Mouse (Mus musculus): ENCODE measurements around the gene Dguok. TPM values are rescaled to one million over a fixed set of nuclear protein-coding genes. Genes with fewer than 3 reads are reported as not detected.
A peak's percentile ranks its signal among the peaks of the same experiment; 100 is the strongest.

Dguok gene
- polyA plus RNA-seq, 1 experiment from 2014 or later, result 74.4 TPM

- H3K4me3 ChIP-seq (replicated peaks), result no peak overlapping the region
- H3K9me3 ChIP-seq (replicated peaks), result no peaks in the 10 kb centered on the region
- peak overlapping the region; percentile 41; the same call in 1 of the 2 replicates for H3K4me2 ChIP-seq
- WGBS, result 79% methylated on average over 9 of the region's 9 CpGs
- ATAC-seq (ENCODE audit: low FRiP score), result no peak
- H3K9ac ChIP-seq (replicated peaks), result no peak overlapping the region
- H3K36me3 ChIP-seq, result 0 out of 2 replicates have a peak, but pooled peaks cover 8% of the 10 kb centered on the region
- H3K4me1 ChIP-seq, result peaks cover 84% of the 10 kb centered on the region
- H3K27ac ChIP-seq (replicated peaks), result 0 out of 2 replicates have a peak overlapping the region, but pooled peaks have one; percentile 10
- H3K27me3 ChIP-seq (replicated peaks), result no peaks in the 10 kb centered on the region
Measured at GRCm38 (mm10) chr6:83450451-83451303, 56.1 kb downstream of the Dguok start.

- Histone ChIP-seq H3K4me2 (no peak overlapping the region), H3K9me3 (replicated peaks) (no peaks in the 10 kb centered on the region), H3K27ac (replicated peaks) (no peak overlapping the region), H3K4me3 (replicated peaks) (no peak overlapping the region), H3K9ac (replicated peaks) (no peak overlapping the region), H3K4me1 (peaks cover 82% of the 10 kb centered on the region), H3K27me3 (replicated peaks) (no peaks in the 10 kb centered on the region), H3K36me3 (0 out of 2 replicates have a peak, but pooled peaks cover 8% of the 10 kb centered on the region)
- WGBS, result 59% methylated on average over 3 of the region's 3 CpGs
- no peak for ATAC-seq (ENCODE audit: low FRiP score)
Measured at GRCm38 (mm10) chr6:83449440-83449839, 57.3 kb downstream of the Dguok start.

DNA sequence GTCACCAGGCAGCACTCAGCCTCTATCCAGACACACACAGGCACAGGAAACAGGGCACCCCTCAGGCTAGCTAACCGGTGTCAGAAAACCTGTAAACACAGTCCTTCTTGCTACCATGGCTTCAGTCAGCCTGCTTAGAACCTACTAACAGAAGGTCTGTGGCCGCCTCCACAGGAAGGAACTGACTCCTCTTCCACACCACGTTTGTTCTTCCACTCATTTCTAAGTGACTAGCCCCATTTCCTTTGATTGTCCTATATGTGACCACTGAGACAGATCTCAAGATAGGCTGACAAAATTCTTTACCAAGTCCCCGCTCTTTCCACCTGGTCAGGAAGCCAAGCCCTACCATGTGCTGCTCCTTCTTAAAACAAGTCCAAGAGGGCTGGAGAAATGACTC is 57.9 kb downstream of the Dguok start:
- no peaks in the 10 kb centered on the region for H3K9me3 ChIP-seq (replicated peaks)
- ATAC-seq (ENCODE audit: low FRiP score), result no peak
- 0 out of 2 replicates have a peak, but pooled peaks cover 8% of the 10 kb centered on the region for H3K36me3 ChIP-seq
- H3K4me2 ChIP-seq, result no peak overlapping the region
- no peak overlapping the region for H3K9ac ChIP-seq (replicated peaks)
- no peak overlapping the region for H3K4me3 ChIP-seq (replicated peaks)
- no peak overlapping the region for H3K27ac ChIP-seq (replicated peaks)
- H3K27me3 ChIP-seq (replicated peaks), result no peaks in the 10 kb centered on the region
- WGBS, result 86% methylated on average over 4 of the region's 4 CpGs
- H3K4me1 ChIP-seq, result peaks cover 82% of the 10 kb centered on the region

GRCm38 (mm10) chr6:83447031-83447430 is 59.7 kb downstream of the Dguok start:
- ATAC-seq (ENCODE audit: low FRiP score), result no peak
- Histone ChIP-seq H3K36me3 (0 out of 2 replicates have a peak, but pooled peaks cover 8% of the 10 kb centered on the region), H3K9me3 (replicated peaks) (no peaks in the 10 kb centered on the region), H3K4me1 (peaks cover 84% of the 10 kb centered on the region), H3K9ac (replicated peaks) (no peak overlapping the region), H3K27ac (replicated peaks) (no peak overlapping the region), H3K4me3 (replicated peaks) (no peak overlapping the region), H3K27me3 (replicated peaks) (no peaks in the 10 kb centered on the region), H3K4me2 (no peak overlapping the region)
- 79% methylated on average over 7 of the region's 7 CpGs for whole genome bisulfite sequencing

DNA sequence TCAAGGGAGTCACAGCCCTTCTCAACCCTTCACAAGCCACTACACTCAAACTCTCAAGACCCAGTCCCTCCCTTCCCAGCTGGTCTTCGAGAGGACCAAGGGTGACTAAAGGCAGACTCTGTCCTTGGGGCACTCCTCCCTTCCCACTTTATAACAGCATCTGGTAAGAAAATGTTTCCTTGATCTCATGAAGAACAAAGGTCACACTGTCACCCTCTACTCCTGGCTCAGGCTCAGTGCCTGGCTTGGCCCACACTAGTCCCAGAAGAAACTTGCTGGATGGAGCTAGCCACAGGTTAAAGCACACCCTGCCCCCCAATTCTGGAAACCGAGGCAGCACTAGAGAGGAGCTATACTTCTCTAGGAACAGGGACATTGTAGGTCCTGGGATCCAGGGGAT is 61.0 kb downstream of the Dguok start:
- H3K27ac ChIP-seq (replicated peaks), result no peak overlapping the region

GRCm38 (mm10) chr6:83443441-83444340 is 63.1 kb downstream of the Dguok start:
- Histone ChIP-seq H3K9me3 (replicated peaks) (no peaks in the 10 kb centered on the region), H3K36me3 (0 out of 2 replicates have a peak, but pooled peaks cover 8% of the 10 kb centered on the region), H3K4me2 (peak overlapping the region; percentile 70), H3K4me3 (replicated peaks) (no peak overlapping the region), H3K9ac (replicated peaks) (0 out of 2 replicates have a peak overlapping the region, but pooled peaks have one; percentile 11), H3K27ac (replicated peaks) (peak overlapping the region; percentile 98), H3K4me1 (peaks cover 79% of the 10 kb centered on the region), H3K27me3 (replicated peaks) (no peaks in the 10 kb centered on the region)
- peak; percentile 3; the same call in 1 of the 2 replicates for ATAC-seq (ENCODE audit: low FRiP score)
- WGBS, result 6% methylated on average over 13 of the region's 13 CpGs

More for the DNA sequence above, 61.0 kb downstream of the Dguok start:
- Histone ChIP-seq H3K27me3 (replicated peaks) (no peaks in the 10 kb centered on the region), H3K4me3 (replicated peaks) (no peak overlapping the region), H3K4me1 (peaks cover 76% of the 10 kb centered on the region), H3K9me3 (replicated peaks) (no peaks in the 10 kb centered on the region), H3K9ac (replicated peaks) (no peak overlapping the region), H3K4me2 (no peak overlapping the region), H3K36me3 (0 out of 2 replicates have a peak, but pooled peaks cover 8% of the 10 kb centered on the region)
- WGBS, result 92% methylated on average over 2 of the region's 2 CpGs
- ATAC-seq (ENCODE audit: low FRiP score), result no peak

DNA sequence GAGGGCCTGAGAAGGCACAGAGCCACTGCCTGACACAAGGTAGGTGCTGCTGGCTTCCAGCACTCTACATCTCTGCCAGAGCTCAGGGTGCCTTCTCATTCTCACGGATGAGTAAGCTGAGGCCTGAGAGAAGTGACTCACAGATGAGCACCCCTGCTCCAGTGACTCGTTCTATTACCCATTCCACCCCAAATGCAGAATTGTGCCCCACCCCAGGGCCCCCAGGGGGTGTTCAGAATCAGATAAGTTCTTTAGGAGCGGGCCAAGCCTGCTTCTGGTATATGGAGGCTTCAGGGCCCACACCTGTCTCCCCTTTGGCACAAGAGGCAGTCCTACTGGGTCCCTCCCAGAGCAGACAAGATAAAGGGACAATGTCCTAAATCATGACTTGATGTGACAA is 64.1 kb downstream of the Dguok start:
- 15% methylated on average over 3 of the region's 3 CpGs for WGBS
- no peak for ATAC-seq (ENCODE audit: low FRiP score)
- H3K27ac ChIP-seq (replicated peaks), result peak overlapping the region; percentile 98
- peak overlapping the region; percentile 70 for H3K4me2 ChIP-seq
- H3K4me1 ChIP-seq, result peaks cover 83% of the 10 kb centered on the region
- peak overlapping the region; percentile 77 for H3K4me3 ChIP-seq (replicated peaks)
- no peaks in the 10 kb centered on the region for H3K27me3 ChIP-seq (replicated peaks)
- H3K9me3 ChIP-seq (replicated peaks), result no peaks in the 10 kb centered on the region
- 0 out of 2 replicates have a peak, but pooled peaks cover 3% of the 10 kb centered on the region for H3K36me3 ChIP-seq
- peak overlapping the region; percentile 73; the same call in 1 of the 2 replicates for H3K9ac ChIP-seq (replicated peaks)

DNA sequence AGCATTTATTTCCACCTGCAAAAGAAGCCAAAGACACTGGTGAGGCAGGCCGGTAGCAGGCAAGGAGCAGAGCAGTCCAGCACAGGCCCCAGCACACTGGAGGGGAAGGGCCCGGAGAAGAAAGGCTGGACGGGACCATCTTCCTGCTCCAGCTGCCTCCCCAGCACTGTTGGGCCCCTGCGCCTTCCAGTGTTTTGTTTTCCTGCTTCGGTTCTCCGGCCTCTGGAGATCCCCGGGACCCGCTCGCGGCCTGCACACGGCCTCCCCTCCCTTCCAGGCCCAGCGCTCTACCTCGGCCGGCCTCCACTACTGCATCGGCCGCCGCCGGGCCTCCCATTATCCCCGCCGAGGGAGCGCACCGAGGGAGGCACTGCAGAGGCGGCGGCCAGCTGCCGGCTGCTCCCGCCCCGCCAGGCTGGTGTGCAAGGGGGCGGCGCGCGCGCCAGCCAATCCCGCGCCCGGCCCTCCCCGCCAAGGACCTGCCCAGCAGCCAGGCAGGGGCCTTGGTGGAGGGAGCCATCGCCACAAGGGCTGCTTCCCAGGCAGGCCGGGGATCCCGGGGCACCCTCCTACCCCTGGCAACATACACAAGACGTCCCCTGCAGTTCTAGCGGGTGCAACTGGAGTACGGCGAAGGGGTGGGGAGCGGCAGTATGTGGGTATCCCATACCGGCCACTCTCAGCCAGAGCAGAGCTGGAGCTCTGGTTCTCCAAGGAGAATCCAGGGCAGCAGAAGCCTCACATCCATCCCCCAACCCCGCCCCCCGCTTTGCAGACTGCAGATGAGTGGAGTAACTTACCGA is 65.3 kb downstream of the Dguok start:
- Histone ChIP-seq H3K9me3 (replicated peaks) (no peaks in the 10 kb centered on the region), H3K27ac (replicated peaks) (peak overlapping the region; percentile 98), H3K4me2 (peak overlapping the region; percentile 70), H3K36me3 (0 out of 2 replicates have a peak, but pooled peaks cover under 1% of the 10 kb centered on the region), H3K9ac (replicated peaks) (peak overlapping the region; percentile 73), H3K27me3 (replicated peaks) (no peaks in the 10 kb centered on the region), H3K4me1 (peaks cover 84% of the 10 kb centered on the region), H3K4me3 (replicated peaks) (peak overlapping the region; percentile 77)
- ATAC-seq (ENCODE audit: low FRiP score), result peak; percentile 90
- under 1% methylated on average over 48 of the region's 48 CpGs for WGBS

GRCm38 (mm10) chr6:83440510-83441258 is 66.1 kb downstream of the Dguok start:
- Histone ChIP-seq H3K9me3 (replicated peaks) (no peaks in the 10 kb centered on the region), H3K27ac (replicated peaks) (peak overlapping the region; percentile 98), H3K27me3 (replicated peaks) (no peaks in the 10 kb centered on the region), H3K4me2 (peak overlapping the region; percentile 70), H3K4me1 (peaks cover 81% of the 10 kb centered on the region), H3K36me3 (no peaks in the 10 kb centered on the region), H3K9ac (replicated peaks) (peak overlapping the region; percentile 73), H3K4me3 (replicated peaks) (peak overlapping the region; percentile 77)
- WGBS, result 3% methylated on average over 26 of the region's 26 CpGs
- peak; percentile 70 for ATAC-seq (ENCODE audit: low FRiP score)

DNA sequence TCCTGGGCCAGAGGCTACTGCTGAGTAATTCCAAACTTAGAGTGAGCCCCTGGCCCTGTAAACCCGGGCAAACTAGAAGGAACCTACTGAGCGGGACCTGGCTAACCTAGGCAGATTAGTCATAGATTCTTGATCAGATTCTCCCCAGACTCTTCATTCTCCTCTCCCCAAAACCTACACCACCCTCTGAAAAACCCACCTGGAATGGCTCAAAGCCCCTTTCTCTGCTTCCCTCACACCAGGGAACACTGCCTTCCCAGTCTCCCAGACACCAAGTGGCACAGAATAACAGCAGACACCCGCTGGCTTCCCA is 66.6 kb downstream of the Dguok start:
- peak overlapping the region; percentile 70 for H3K4me2 ChIP-seq
- no peaks in the 10 kb centered on the region for H3K9me3 ChIP-seq (replicated peaks)
- peak overlapping the region; percentile 98 for H3K27ac ChIP-seq (replicated peaks)
- peaks cover 83% of the 10 kb centered on the region for H3K4me1 ChIP-seq
- ATAC-seq (ENCODE audit: low FRiP score), result no peak
- H3K9ac ChIP-seq (replicated peaks), result peak overlapping the region; percentile 73
- no peaks in the 10 kb centered on the region for H3K36me3 ChIP-seq
- no peaks in the 10 kb centered on the region for H3K27me3 ChIP-seq (replicated peaks)
- H3K4me3 ChIP-seq (replicated peaks), result peak overlapping the region; percentile 77
- 21% methylated on average over 3 of the region's 3 CpGs for WGBS

All from neural tube, embryonic 15.5 days (tissue).